Mouse (Mus musculus): Measurements from ENCODE around the gene Rtp1. TPM values are rescaled to one million over a fixed set of nuclear protein-coding genes. Genes with fewer than 3 reads are reported as not detected.
A peak's percentile ranks its signal among the peaks of the same experiment; 100 is the strongest.

Rtp1 gene
- polyA plus RNA-seq, 1 experiment from 2014 or later = not detected

GRCm38 (mm10) chr16:23417456-23418240, 11.3 kb upstream of the Rtp1 start:
- H3K4me3 ChIP-seq (replicated peaks) = no peak overlapping the region
- no peak overlapping the region for H3K27ac ChIP-seq
- no peaks in the 10 kb centered on the region for H3K27me3 ChIP-seq
- H3K36me3 ChIP-seq = no peaks in the 10 kb centered on the region
- H3K9me3 ChIP-seq = no peaks in the 10 kb centered on the region
- peaks cover 15% of the 10 kb centered on the region for H3K4me1 ChIP-seq (replicated peaks)
- 60% methylated on average over 13 of the region's 13 CpGs for WGBS
- ATAC-seq (ENCODE audit: insufficient number of reproducible peaks, insufficient read depth, low FRiP score, low TSS enrichment, low read depth) = no peak
- no peak overlapping the region for H3K9ac ChIP-seq (replicated peaks)
- H3K4me2 ChIP-seq = no peak overlapping the region

DNA sequence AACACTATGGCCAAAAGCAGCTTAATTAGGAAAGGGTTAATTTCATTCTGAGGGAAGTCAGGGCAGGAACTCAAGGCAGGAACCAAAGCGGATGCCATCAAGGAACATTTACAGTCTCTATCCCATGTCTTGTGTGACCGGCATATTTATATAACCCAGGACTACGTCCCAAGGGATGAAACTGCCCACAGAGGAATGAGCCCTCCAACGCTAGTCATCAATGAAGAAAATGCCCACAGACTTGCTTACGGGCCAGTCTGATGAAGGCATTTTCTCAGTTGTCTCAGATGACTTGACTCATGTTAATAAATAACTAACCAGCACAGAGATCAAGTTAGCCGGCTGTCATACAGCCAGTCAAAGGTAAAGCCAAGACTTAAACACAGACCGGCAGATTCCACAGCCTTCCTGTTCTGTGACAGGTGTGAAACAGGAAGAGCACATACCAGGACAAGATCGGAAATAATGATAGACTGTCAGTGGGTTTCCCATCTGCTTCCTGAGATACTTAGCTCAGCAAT, 9.3 kb upstream of the Rtp1 start:
- peaks cover 15% of the 10 kb centered on the region for H3K4me1 ChIP-seq (replicated peaks)
- H3K4me2 ChIP-seq = no peak overlapping the region
- no peak for ATAC-seq (ENCODE audit: insufficient number of reproducible peaks, insufficient read depth, low FRiP score, low TSS enrichment, low read depth)
- no peak overlapping the region for H3K27ac ChIP-seq
- no peak overlapping the region for H3K4me3 ChIP-seq (replicated peaks)
- no peaks in the 10 kb centered on the region for H3K27me3 ChIP-seq
- no peaks in the 10 kb centered on the region for H3K9me3 ChIP-seq
- no peaks in the 10 kb centered on the region for H3K36me3 ChIP-seq
- no peak overlapping the region for H3K9ac ChIP-seq (replicated peaks)
- WGBS = 88% methylated on average over 8 of the region's 8 CpGs

GRCm38 (mm10) chr16:23423825-23424224, 5.1 kb upstream of the Rtp1 start:
- no peak overlapping the region for H3K4me3 ChIP-seq (replicated peaks)
- WGBS = 76% methylated on average over 5 of the region's 5 CpGs
- H3K9ac ChIP-seq (replicated peaks) = no peak overlapping the region

GRCm38 (mm10) chr16:23427701-23428100, 1.2 kb upstream of the Rtp1 start:
- Histone ChIP-seq H3K4me2 (no peak overlapping the region), H3K9ac (replicated peaks) (no peak overlapping the region), H3K4me3 (replicated peaks) (no peak overlapping the region), H3K4me1 (replicated peaks) (no peaks in the 10 kb centered on the region), H3K27me3 (no peaks in the 10 kb centered on the region), H3K36me3 (no peaks in the 10 kb centered on the region), H3K9me3 (no peaks in the 10 kb centered on the region), H3K27ac (no peak overlapping the region)
- WGBS = 70% methylated on average over 1 of the region's 1 CpGs
- no peak for ATAC-seq (ENCODE audit: insufficient number of reproducible peaks, insufficient read depth, low FRiP score, low TSS enrichment, low read depth)

More at GRCm38 (mm10) chr16:23423825-23424224, 5.1 kb upstream of the Rtp1 start:
- Histone ChIP-seq H3K9me3 (no peaks in the 10 kb centered on the region), H3K27ac (no peak overlapping the region), H3K27me3 (no peaks in the 10 kb centered on the region), H3K4me2 (no peak overlapping the region), H3K36me3 (no peaks in the 10 kb centered on the region), H3K4me1 (replicated peaks) (no peaks in the 10 kb centered on the region)
- ATAC-seq (ENCODE audit: insufficient number of reproducible peaks, insufficient read depth, low FRiP score, low TSS enrichment, low read depth) = no peak

DNA sequence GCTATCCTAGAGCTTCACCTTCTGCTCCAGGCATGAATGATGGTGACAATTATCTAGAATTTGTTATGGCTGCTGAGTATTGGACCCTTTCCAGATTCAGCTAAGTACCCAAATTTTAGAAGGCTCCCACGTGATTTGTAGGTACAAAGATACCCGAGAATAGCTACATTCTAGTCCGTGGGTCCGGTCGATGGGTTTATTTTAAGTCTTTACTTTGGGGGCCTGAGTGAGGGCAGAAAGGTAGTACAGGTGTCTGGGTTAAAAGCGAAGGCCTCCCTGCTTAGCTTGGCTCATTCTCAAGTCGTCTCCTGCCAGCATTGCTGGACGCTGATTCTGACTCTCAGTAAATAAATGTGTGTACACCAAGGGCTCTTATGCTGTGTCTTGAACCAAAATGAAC, 1.1 kb downstream of the Rtp1 start:
- Histone ChIP-seq H3K9me3 (no peaks in the 10 kb centered on the region), H3K9ac (replicated peaks) (no peak overlapping the region), H3K4me1 (replicated peaks) (no peaks in the 10 kb centered on the region), H3K4me2 (no peak overlapping the region), H3K36me3 (no peaks in the 10 kb centered on the region), H3K27me3 (no peaks in the 10 kb centered on the region), H3K4me3 (replicated peaks) (no peak overlapping the region), H3K27ac (no peak overlapping the region)
- WGBS = 86% methylated on average over 8 of the region's 8 CpGs
- no peak for ATAC-seq (ENCODE audit: insufficient number of reproducible peaks, insufficient read depth, low FRiP score, low TSS enrichment, low read depth)

- no peak overlapping the region for H3K9ac ChIP-seq (replicated peaks)
- H3K27me3 ChIP-seq = no peaks in the 10 kb centered on the region
- no peak overlapping the region for H3K4me3 ChIP-seq (replicated peaks)
- 51% methylated on average over 12 of the region's 12 CpGs for WGBS
- no peaks in the 10 kb centered on the region for H3K36me3 ChIP-seq
- H3K4me2 ChIP-seq = no peak overlapping the region
- H3K4me1 ChIP-seq (replicated peaks) = no peaks in the 10 kb centered on the region
- no peak for ATAC-seq (ENCODE audit: insufficient number of reproducible peaks, insufficient read depth, low FRiP score, low TSS enrichment, low read depth)
- H3K27ac ChIP-seq = no peak overlapping the region
- H3K9me3 ChIP-seq = no peaks in the 10 kb centered on the region
These were observed 8.7 kb downstream of the Rtp1 start for GRCm38 (mm10) chr16:23437404-23438166.

DNA sequence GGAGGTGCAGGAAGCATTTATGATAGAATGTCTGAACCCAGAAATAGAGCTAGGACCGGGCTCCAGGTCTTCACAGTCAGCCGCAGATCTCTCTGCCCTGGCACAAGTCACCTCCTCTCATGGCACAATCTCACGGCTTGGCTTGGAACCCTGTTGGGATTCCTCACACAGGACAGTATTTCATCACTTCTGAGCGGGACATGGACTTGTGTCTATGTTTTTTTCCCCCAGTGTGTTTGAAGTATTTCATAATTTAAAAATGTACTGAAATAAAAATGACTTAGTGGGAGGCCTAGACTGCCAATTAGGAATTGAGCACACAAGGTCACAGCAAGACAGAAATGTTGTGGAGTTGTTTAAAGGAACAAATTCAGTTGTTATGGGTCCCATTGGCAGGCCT, 15.3 kb downstream of the Rtp1 start:
- no peak for ATAC-seq (ENCODE audit: insufficient number of reproducible peaks, insufficient read depth, low FRiP score, low TSS enrichment, low read depth)
- Histone ChIP-seq H3K27ac (no peak overlapping the region), H3K9ac (replicated peaks) (no peak overlapping the region), H3K36me3 (no peaks in the 10 kb centered on the region), H3K27me3 (no peaks in the 10 kb centered on the region), H3K9me3 (no peaks in the 10 kb centered on the region), H3K4me3 (replicated peaks) (no peak overlapping the region), H3K4me2 (no peak overlapping the region), H3K4me1 (replicated peaks) (no peaks in the 10 kb centered on the region)
- 92% methylated on average over 4 of the region's 4 CpGs for WGBS

DNA sequence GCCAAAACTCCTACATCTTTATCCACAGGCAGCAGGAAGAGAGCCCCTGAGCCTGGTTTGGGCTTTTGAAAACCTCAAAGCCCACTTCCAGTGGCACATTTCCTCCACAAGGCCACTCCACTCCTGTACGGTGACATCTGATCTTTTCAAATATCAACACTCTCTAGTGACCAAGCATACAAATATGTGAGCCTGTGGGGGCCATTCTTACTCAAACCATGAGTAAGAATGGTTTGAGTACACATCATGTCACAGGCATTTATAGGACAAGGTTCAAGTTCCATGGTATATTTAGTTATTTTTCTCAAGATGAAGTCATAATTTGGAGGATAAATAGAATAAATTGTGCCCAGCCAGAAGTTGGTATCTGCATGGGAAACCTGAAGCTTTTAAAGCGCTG, 21.0 kb downstream of the Rtp1 start:
- no peak overlapping the region for H3K27ac ChIP-seq
- ATAC-seq (ENCODE audit: insufficient number of reproducible peaks, insufficient read depth, low FRiP score, low TSS enrichment, low read depth) = no peak
- peaks cover 4% of the 10 kb centered on the region; the same call in 1 of the 2 replicates for H3K4me1 ChIP-seq (replicated peaks)
- H3K36me3 ChIP-seq = no peaks in the 10 kb centered on the region
- H3K9me3 ChIP-seq = no peaks in the 10 kb centered on the region
- no peak overlapping the region for H3K4me2 ChIP-seq
- no peak overlapping the region for H3K4me3 ChIP-seq (replicated peaks)
- 89% methylated on average over 2 of the region's 2 CpGs for WGBS
- H3K9ac ChIP-seq (replicated peaks) = no peak overlapping the region
- H3K27me3 ChIP-seq = no peaks in the 10 kb centered on the region

DNA sequence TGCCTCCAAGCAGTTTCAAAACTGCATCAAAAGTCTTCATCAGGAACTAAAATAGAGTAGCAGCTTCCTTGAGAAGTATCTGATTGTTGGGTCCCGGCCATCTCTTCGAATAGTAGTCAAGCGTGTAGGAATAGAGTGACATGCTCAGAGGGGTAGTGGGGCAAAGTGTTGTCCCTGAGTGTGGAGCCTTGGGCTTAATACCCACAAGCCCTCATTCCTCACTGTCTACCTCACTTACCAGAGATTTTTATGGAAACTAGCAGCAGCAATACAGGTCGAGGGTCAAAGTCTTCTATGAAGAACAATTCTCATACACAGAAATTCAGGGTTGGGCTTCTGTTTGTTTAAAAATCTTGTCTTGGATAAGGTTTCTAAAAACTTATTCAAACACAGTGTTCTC, 21.9 kb downstream of the Rtp1 start:
- WGBS = 87% methylated on average over 4 of the region's 4 CpGs
- no peak overlapping the region for H3K9ac ChIP-seq (replicated peaks)
- no peak overlapping the region for H3K4me3 ChIP-seq (replicated peaks)
- no peaks in the 10 kb centered on the region for H3K27me3 ChIP-seq
- no peaks in the 10 kb centered on the region for H3K9me3 ChIP-seq
- ATAC-seq (ENCODE audit: insufficient number of reproducible peaks, insufficient read depth, low FRiP score, low TSS enrichment, low read depth) = no peak
- no peak overlapping the region for H3K4me2 ChIP-seq
- peaks cover 4% of the 10 kb centered on the region; the same call in 1 of the 2 replicates for H3K4me1 ChIP-seq (replicated peaks)
- no peaks in the 10 kb centered on the region for H3K36me3 ChIP-seq
- H3K27ac ChIP-seq = no peak overlapping the region

- peaks cover 4% of the 10 kb centered on the region; the same call in 1 of the 2 replicates for H3K4me1 ChIP-seq (replicated peaks)
- H3K27me3 ChIP-seq = no peaks in the 10 kb centered on the region
- no peaks in the 10 kb centered on the region for H3K9me3 ChIP-seq
- H3K4me2 ChIP-seq = no peak overlapping the region
- H3K4me3 ChIP-seq (replicated peaks) = no peak overlapping the region
- 19% methylated on average over 3 of the region's 3 CpGs for WGBS
- H3K27ac ChIP-seq = no peak overlapping the region
- H3K9ac ChIP-seq (replicated peaks) = 0 out of 2 replicates have a peak overlapping the region, but pooled peaks have one; percentile 14
- peak; percentile 47; the same call in 1 of the 2 replicates for ATAC-seq (ENCODE audit: insufficient number of reproducible peaks, insufficient read depth, low FRiP score, low TSS enrichment, low read depth)
- H3K36me3 ChIP-seq = no peaks in the 10 kb centered on the region
These were observed 23.5 kb downstream of the Rtp1 start for GRCm38 (mm10) chr16:23452476-23452875.

DNA sequence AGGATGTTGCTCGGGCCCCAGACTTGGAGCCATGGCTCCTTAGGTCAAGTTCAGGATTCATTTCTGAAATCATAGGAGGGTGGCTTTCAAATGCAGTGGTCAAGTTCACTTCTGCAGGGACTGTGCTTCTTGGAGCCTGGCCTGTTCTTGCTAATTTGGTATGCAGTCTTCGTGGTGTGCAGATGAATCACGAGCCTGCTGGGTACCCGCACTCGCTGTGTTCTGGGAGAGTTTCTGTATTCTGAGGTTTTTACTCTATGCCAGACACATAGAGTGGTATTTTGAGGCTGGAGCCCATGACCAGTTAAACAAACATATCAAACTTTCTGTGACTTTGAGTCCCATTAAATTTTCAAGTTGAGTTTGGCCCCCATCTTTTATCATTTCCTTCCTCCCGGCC, 25.4 kb downstream of the Rtp1 start:
- Histone ChIP-seq H3K9ac (replicated peaks) (no peak overlapping the region), H3K27ac (no peak overlapping the region), H3K4me1 (replicated peaks) (peaks cover 13% of the 10 kb centered on the region), H3K27me3 (no peaks in the 10 kb centered on the region), H3K36me3 (no peaks in the 10 kb centered on the region), H3K4me3 (replicated peaks) (no peak overlapping the region), H3K4me2 (no peak overlapping the region), H3K9me3 (no peaks in the 10 kb centered on the region)
- 65% methylated on average over 6 of the region's 6 CpGs for WGBS
- no peak for ATAC-seq (ENCODE audit: insufficient number of reproducible peaks, insufficient read depth, low FRiP score, low TSS enrichment, low read depth)
